Mouse (Mus musculus) kidney, postnatal 4 days (tissue): Measurements from ENCODE around the gene Zmym5.
"Not testable (repeated sequence)": the region's sequence is repeated elsewhere in the genome, so short reads cannot be mapped to it uniquely, and the experiment has no call there.

Experiments
- DNase-seq, 2 experiments: peaks; one replicate each; pipeline ENCODE4 v3.0.0; 2021; ENCODE audit warnings: mixed read lengths in 2 of 2

The Zmym5 gene

DNA sequence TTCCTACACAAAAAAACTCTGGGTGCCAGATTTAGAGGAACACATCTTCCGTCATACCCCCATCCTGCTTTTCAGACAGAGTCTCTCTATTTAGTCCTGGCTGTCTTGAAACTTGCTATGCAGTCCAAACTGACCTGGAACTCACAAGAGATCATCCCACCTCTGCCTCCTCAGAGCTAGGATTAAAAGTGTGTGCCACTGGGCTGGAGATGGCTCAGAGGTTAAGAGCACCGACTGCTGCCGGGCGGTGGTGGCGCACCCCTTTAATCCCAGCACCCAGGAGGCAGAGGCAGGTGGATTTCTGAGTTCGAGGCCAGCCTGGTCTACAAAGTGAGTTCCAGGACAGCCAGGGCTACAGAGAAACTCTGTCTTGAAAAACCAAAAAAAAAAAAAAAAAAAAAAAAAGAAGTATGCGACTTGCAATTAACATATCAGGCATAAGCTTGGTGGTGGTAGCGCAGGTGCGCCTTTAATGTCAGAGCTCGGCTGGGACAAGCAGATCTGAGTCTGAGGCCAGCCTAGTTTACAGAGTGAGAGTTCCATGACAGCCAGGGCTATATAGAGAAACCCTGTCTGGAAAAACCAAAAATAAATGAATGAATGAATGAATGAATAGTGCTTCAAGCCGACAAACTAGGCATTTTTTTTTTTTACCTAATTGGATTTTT, 34.8 kb downstream of the Zmym5 start:
- DNase-seq = peak in 1 of 2 experiments; percentile 20

GRCm38 (mm10) chr14:56775416-56775815, 36.1 kb downstream of the Zmym5 start:
- DNase-seq = no peak

DNA sequence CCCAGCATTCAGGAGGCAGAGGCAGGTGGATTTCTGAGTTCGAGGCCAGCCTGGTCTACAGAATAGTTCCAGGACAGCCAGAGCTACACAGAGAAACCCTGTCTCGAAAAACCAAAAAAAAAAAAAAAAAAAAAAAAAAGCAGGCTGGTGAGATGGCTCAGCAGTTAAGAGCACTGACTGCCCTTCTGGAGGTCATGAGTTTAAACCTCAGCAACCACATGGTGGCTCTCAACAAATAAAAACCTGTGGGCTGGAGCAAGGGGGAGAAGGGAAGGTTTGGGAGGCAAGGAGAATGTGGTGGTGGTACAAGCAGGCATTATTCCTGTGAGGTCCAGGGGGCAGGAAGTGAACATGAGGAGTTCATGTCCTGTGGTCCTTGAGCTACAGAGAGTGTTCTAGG, 45.1 kb downstream of the Zmym5 start:
- not testable (repeated sequence) for DNase-seq

DNA sequence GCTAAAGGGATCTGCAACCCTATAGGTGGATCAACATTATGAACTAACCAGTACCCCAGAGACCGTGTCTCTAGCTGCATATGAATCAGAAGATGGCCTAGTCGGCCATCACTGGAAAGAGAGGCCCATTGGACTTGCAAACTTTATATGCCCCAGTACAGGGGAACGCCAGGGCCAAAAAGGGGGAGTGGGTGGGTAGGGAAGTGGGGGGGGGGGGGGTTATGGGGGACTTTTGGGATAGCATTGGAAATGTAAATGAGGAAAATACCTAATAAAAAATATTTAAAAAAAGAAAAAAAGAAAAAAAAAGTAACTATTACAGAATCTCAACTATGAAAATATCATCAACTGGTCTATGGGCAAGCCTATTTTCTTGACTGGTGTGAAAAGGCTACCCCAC, 46.4 kb downstream of the Zmym5 start:
- not testable (repeated sequence) for DNase-seq

- no peak for DNase-seq
Observed at GRCm38 (mm10) chr14:56751282-56751681, 60.2 kb downstream of the Zmym5 start.
